Mouse (Mus musculus) olfactory bulb, adult 2 months (tissue): Measurements from ENCODE around the gene Ube2b.

ENCODE experiments used
- CTCF ChIP-seq: fragments of 200-500 bp; IDR thresholded peaks from 2 replicates; pipeline ENCODE4 v1.5.1; 2012; ENCODE audit warnings: low read depth, mild to moderate bottlenecking, low read length, moderate library complexity; ENCODE audit not compliant: insufficient read depth
- POLR2A ChIP-seq: fragments of 200-500 bp; IDR thresholded peaks from 2 replicates; pipeline ENCODE4 v1.6.1; 2012; ENCODE audit warnings: mild to moderate bottlenecking, low read depth, low read length, moderate library complexity; ENCODE audit not compliant: insufficient read depth

GRCm38 (mm10) chr11:52018217-52018616 is 17.7 kb upstream of the Ube2b start:
- no peak for TF ChIP-seq CTCF
- TF ChIP-seq POLR2A = no peak
